Mouse (Mus musculus) E14TG2a.4 (cell line): ENCODE measurements around the gene A730049H05Rik.

Source experiments
- H3K27me3 ChIP-seq: 2 replicates; pipeline ENCODE4 v1.6.1; 2014; ENCODE audit warnings: low read length, control low read depth; ENCODE audit not compliant: insufficient read depth
- H3K36me3 ChIP-seq: 2 replicates; pipeline ENCODE4 v1.6.1; 2014; ENCODE audit warnings: low read length, control low read depth; ENCODE audit not compliant: insufficient read depth
- H3K4me1 ChIP-seq: replicated peaks from 2 replicates; pipeline ENCODE4 v1.6.1; 2014; ENCODE audit warnings: low read depth, low read length, control low read depth
- H3K4me3 ChIP-seq: replicated peaks from 2 replicates; pipeline ENCODE4 v1.5.1; 2014; ENCODE audit warnings: mild to moderate bottlenecking, low read length
- H3K9me3 ChIP-seq: 2 replicates; pipeline ENCODE4 v1.6.1; 2014; ENCODE audit warnings: low read length, control low read depth
- CTCF ChIP-seq: conservative IDR thresholded peaks from 2 replicates; pipeline ENCODE4 v1.5.1; 2014; ENCODE audit warnings: low read length
- NANOG ChIP-seq: IDR thresholded peaks from 2 replicates; pipeline ENCODE4 v1.6.1; 2014; ENCODE audit warnings: borderline replicate concordance, low read length, mixed read lengths
- POU5F1 ChIP-seq: IDR thresholded peaks from 2 replicates; pipeline ENCODE4 v1.6.1; 2014; ENCODE audit warnings: low read length, borderline replicate concordance

Gene A730049H05Rik

GRCm38 (mm10) chr6:92816311-92816751, at the start of gene A730049H05Rik:
Gene A730049H05Rik (plus strand): TSS chr6:92816478.
- TF ChIP-seq CTCF (no peak), NANOG (no peak), POU5F1 (no peak)
- Histone ChIP-seq H3K4me3 (peak within 1 kb of the TSS; percentile 54), H3K4me1 (peaks cover 40% of the 10 kb centered on the region), H3K27me3 (no peaks in the 10 kb centered on the region), H3K9me3 (no peaks in the 10 kb centered on the region), H3K36me3 (no peaks in the 10 kb centered on the region)

- H3K4me3 ChIP-seq: no peak overlapping the region
- H3K27me3 ChIP-seq: no peaks in the 10 kb centered on the region
- H3K36me3 ChIP-seq: no peaks in the 10 kb centered on the region
- peak; percentile 48 for TF ChIP-seq CTCF
- no peak for TF ChIP-seq POU5F1
- H3K4me1 ChIP-seq: peaks cover 8% of the 10 kb centered on the region
- H3K9me3 ChIP-seq: no peaks in the 10 kb centered on the region
These were observed 39.9 kb upstream of the A730049H05Rik start for GRCm38 (mm10) chr6:92776356-92776755.

- Histone ChIP-seq H3K36me3 (no peaks in the 10 kb centered on the region), H3K4me3 (no peak overlapping the region), H3K9me3 (no peaks in the 10 kb centered on the region), H3K4me1 (peaks cover 12% of the 10 kb centered on the region), H3K27me3 (no peaks in the 10 kb centered on the region)
- TF ChIP-seq CTCF (no peak), NANOG (no peak), POU5F1 (no peak)
These were observed 36.9 kb upstream of the A730049H05Rik start for GRCm38 (mm10) chr6:92779140-92779934.

GRCm38 (mm10) chr6:92779935-92780205, 36.4 kb upstream of the A730049H05Rik start:
- no peak overlapping the region for H3K4me3 ChIP-seq
- H3K4me1 ChIP-seq: peaks cover 15% of the 10 kb centered on the region
- TF ChIP-seq NANOG (no peak), POU5F1 (no peak), CTCF (no peak)
- no peaks in the 10 kb centered on the region for H3K36me3 ChIP-seq
- no peaks in the 10 kb centered on the region for H3K27me3 ChIP-seq
- no peaks in the 10 kb centered on the region for H3K9me3 ChIP-seq

GRCm38 (mm10) chr6:92781446-92781845, 34.8 kb upstream of the A730049H05Rik start:
- Histone ChIP-seq H3K27me3 (peaks cover 7% of the 10 kb centered on the region), H3K9me3 (no peaks in the 10 kb centered on the region)
- TF ChIP-seq CTCF (no peak), NANOG (no peak)

GRCm38 (mm10) chr6:92784782-92785181, 31.5 kb upstream of the A730049H05Rik start:
- TF ChIP-seq POU5F1 (no peak), CTCF (peak; percentile 88), NANOG (no peak)
- Histone ChIP-seq H3K9me3 (no peaks in the 10 kb centered on the region), H3K4me3 (no peak overlapping the region), H3K36me3 (no peaks in the 10 kb centered on the region), H3K27me3 (peaks cover 10% of the 10 kb centered on the region), H3K4me1 (peaks cover 25% of the 10 kb centered on the region)

More at GRCm38 (mm10) chr6:92781446-92781845, 34.8 kb upstream of the A730049H05Rik start:
- Histone ChIP-seq H3K4me1 (peaks cover 21% of the 10 kb centered on the region), H3K36me3 (no peaks in the 10 kb centered on the region), H3K4me3 (no peak overlapping the region)

- no peaks in the 10 kb centered on the region for H3K9me3 ChIP-seq
- TF ChIP-seq NANOG: peak; percentile 41; the same call in 1 of the 2 replicates
- no peak for TF ChIP-seq POU5F1
These were observed 29.4 kb upstream of the A730049H05Rik start for GRCm38 (mm10) chr6:92786701-92787375.

GRCm38 (mm10) chr6:92787376-92787712, 28.9 kb upstream of the A730049H05Rik start:
- Histone ChIP-seq H3K9me3 (no peaks in the 10 kb centered on the region), H3K36me3 (no peaks in the 10 kb centered on the region), H3K4me1 (peaks cover 23% of the 10 kb centered on the region), H3K4me3 (no peak overlapping the region), H3K27me3 (peaks cover 10% of the 10 kb centered on the region)
- TF ChIP-seq CTCF (peak; percentile 54), NANOG (no peak), POU5F1 (no peak)

More at GRCm38 (mm10) chr6:92786701-92787375, 29.4 kb upstream of the A730049H05Rik start:
- Histone ChIP-seq H3K4me1 (peaks cover 23% of the 10 kb centered on the region), H3K4me3 (peak overlapping the region; percentile 27; the same call in 1 of the 2 replicates), H3K27me3 (peaks cover 10% of the 10 kb centered on the region), H3K36me3 (no peaks in the 10 kb centered on the region)
